Mouse (Mus musculus) liver, embryonic 14.5 days (tissue): ENCODE measurements at regions not wholly inside any gene's neighbourhood (a gene's known extent, or its start where the extent isn't known, plus 50 kb on each side); places are given as distances from the start of the nearest gene placed in this dataset.

ENCODE experiments used
- CTCF ChIP-seq: IDR thresholded peaks from 2 replicates; pipeline ENCODE4 v1.5.1; 2016; ENCODE audit warnings: antibody characterized with exemption, low read depth, control low read depth
- EP300 ChIP-seq: IDR thresholded peaks from 2 replicates; pipeline ENCODE4 v1.6.1; 2016; ENCODE audit warnings: antibody characterized with exemption, low read depth

GRCm38 (mm10) chr1:190526046-190526445 is 355.5 kb upstream of the Prox1 start:
- TF ChIP-seq CTCF (no peak), EP300 (no peak)
